Mouse (Mus musculus) CD8-positive naive resting alpha-beta T cell, adult 2 months (primary cell): ENCODE data around the gene Ffar1.
A peak's percentile ranks its signal among the peaks of the same experiment; 100 is the strongest.

Experiments used
- DNase-seq, 2 experiments: peaks; one replicate each; pipeline ENCODE4 v3.0.0; 2022; ENCODE audit warnings: low read depth in 2 of 2, low spot score in 2 of 2

The Ffar1 gene

DNA sequence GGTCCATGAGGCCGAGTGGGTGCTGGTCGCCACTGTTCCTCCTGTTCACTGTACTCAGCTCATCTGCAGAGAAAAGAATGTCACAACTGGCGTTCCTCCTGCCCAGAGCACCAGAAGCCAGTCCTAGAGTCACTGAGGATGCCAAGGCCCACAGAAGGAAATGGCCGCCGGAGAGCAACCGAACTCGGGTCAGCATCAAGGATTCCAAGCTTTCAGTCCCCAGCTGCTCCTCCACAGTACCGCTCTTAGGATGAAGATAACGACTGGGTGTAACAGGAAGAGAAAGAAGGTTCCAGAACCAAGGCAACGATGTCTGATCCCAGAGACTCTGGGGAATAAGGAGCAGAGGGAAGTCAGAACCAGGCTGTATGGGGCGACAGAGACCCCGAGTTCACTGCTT lies at the start of gene Ffar1:
TSS of gene Ffar1 (minus strand) at position 101 of the 400 bp plus-strand sequence.
- DNase-seq: no peak

DNA sequence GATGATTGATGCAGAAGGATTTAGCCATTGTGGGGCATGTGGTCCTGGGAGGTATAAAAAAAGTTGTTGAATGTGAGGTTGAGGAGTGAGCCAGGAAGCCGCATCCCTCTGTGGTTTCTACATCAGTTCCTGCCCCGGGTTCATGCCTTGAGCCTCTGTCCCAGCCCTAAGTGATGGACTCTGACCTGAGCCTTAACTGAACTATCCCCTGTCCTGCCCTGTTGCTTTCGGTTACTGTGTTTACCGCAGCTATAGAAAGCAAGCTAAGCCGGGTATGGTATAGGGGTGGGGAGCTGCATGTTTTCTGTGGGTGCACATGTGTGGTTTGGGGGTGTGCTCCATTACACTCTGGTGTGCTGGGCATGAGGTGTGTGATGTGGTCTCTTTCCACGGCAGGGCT lies 48.4 kb upstream of the Ffar1 start:
- peak; percentile 21 to 31 for DNase-seq

DNA sequence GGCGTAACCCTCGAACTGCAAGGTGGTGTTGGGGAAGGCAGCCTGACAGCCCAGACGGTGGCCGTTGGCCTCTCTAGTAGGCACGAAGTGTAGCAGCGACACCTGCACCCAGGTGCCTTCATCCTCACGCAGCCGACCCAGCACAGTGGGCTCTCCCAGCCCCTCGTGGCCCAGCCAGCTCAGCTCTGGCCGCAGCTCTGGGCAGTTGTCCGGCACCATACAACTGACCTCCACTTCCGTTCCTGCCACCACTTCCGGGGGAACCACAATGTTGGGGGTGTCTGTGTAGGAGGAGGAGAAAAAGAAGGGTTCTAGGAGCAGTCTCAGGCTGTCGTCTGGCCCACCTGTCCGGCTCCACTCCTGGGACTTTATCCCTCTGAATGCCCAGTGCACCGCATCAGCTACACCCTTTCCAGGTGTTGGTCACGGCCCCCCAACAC lies 47.6 kb upstream of the Ffar1 start:
- no peak for DNase-seq

DNA sequence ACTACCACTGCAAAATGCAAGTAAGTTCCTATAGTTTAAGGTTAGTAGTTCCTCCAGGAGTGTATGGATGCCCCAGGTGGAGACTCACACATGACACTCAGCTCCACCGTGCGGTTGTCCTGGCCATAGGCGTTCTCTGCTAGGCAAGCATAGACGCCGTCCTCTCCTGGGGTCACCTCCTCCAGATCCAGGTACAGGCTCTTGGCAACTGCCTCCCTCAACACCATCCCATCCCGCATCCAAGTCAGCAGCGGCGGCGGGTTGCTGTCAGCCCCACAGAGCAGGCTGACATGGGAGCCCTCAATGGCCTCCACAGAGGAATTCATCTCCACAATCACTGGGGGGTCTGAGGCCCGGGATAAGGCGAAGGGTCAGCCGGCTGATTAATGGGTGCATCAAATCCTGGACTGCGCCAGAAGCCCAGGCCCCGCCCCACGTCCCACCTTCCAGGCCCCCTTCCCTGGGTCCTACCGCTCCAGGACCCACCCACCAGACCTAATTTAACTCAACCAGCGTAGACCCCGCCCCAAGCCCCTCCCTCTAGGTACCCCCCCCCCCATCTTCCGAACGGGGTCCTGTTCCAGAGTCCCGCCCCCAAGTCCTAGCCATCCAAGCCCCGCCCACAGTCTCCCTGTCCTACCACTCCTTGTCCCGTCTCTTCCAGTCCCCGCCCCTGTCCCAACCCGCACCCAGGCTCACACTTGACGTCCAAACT lies 47.1 kb upstream of the Ffar1 start:
- DNase-seq: no peak

DNA sequence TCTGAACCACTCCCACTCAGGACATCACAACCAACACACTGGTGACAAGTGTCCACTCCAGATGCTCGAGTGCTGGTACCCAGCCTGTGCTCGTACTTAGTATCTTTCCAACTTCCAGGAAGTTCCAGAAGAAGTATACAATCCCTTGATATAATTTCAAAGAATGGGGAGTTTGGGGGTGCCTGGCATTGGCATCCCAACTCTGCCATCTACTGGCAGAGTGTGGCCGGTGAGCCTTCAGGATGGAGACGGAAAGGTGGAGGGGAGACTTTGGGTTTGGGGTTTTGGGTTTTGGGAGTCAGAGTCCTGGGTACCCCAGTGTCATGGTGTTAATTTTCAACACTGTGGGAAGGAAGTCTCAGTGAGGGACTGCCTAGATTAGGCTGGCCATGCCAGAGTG lies 42.7 kb upstream of the Ffar1 start:
- DNase-seq: peak in 1 of 2 experiments; percentile 19

DNA sequence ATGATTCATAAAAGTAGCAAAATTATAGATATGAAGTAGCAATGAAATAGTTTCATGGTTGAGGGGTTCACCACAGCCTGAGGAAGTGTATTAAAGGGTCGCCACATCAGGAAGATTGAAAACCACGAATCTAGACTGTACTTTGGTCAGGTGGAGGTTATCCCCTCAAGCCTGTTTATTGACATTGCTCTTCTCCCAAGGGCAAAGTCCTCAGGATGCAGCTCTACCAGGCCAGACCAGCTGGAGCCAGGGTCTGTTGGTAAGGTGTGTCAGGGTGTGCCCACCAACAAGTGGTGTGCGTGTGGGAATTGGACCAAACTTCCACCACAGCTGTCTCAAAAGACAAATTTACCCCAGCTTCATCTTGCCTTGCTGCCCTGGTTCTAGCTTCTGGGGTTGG lies 33.9 kb upstream of the Ffar1 start:
- no peak for DNase-seq

DNA sequence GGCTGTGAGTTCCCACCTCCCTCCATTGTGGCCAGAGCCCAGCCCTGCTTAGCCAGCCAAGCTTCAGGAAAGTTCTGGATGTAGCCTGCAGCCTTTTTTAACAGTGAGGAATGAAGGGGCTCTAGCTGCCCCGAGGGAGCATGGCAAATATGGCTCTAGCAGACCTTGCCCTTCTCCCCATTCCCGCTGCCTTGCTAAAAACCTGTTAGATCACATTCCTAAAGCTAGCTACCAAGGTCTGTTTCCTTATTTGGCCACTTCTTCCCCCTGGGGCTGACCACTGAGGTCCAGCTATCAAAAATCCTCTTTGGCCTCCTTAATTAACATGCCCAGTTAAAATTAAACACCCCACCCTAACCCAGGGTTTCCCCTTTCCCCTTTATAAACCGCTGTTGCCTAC lies 31.2 kb upstream of the Ffar1 start:
- DNase-seq: no peak

DNA sequence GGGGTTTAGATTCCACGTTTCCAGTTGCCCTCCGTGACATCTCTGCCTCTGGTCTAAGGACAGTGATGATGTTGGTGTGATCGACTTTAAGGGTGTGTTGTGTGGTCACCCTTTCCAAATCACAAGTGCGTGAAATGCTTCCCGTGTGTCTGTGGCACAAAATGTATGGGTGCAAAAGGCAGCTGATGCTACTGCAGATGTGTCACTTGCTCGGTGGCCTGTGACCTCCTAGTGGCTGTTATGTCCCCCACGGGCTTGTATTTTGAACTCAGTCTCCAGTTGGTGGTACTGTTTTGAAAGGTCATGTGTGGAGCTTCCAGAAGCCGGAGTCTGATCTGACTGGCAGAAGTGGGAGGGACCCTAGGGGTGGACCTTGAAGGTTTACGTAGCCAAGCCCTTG lies 30.4 kb upstream of the Ffar1 start:
- no peak for DNase-seq

DNA sequence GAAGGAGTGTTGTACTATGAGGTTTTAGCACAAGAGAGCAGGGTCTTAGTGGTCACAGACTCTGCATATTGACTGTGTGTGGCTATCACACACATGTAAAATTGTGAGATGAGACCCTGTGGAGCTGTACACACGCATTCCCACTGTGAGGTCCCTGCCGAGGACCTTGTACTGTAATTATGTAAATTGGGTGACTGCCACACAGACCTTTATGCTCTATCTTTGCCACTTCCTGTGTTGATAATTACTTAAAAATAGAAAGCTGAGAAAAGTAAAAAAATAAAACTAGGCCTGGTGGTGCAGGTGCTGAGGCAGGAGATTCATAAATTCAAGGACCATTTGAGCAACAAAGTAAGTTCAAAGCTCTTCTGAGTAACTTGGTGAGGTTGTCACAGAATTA lies 29.3 kb upstream of the Ffar1 start:
- no peak for DNase-seq

DNA sequence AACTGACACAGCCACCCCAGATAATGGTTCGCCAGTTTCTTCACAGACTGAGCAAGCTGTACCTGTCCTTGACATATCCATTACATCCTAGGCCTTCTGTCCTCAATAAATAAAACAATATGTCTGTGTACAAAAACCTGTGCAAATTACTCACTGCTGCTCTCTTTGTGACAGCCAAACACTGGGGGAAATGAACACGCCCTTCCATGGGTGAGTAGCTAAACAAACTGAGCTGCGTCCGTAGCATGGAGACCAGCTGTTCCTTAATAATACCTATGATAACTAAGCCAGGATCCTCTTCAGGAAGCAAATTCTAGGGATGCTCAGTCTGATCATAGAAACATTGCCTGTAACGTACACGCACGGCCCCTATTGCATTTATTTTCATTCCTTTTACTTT lies 27.4 kb upstream of the Ffar1 start:
- no peak for DNase-seq

DNA sequence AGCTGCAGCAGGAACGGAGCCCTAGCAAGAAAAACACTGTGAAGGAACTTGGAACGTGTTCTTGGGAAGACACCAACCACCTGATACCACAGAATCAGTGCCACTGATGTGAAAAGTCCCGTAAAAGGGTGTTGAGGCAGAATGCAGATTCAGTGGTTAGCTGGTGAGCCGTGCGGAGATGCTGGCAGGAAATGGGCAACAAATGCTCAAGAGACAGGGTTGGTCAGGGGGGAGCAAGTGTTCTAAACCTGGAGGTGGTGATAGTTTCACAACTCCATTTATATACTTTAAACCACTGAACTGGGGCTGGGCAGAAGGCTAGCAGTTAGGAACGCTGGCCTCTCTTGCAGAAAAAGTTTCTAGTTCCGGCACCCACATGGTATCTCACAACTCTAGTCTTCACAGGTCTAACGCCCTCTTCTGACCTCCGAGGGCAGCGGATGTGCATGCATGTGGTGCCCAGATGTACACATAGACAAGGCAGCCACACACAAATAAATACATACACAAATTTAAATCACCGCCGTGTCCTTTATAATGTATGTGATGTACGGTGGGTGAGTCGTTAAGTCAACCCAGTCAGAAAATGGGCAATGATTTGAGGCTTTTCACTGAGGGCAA lies 26.3 kb upstream of the Ffar1 start:
- peak in 1 of 2 experiments; percentile 11 for DNase-seq

DNA sequence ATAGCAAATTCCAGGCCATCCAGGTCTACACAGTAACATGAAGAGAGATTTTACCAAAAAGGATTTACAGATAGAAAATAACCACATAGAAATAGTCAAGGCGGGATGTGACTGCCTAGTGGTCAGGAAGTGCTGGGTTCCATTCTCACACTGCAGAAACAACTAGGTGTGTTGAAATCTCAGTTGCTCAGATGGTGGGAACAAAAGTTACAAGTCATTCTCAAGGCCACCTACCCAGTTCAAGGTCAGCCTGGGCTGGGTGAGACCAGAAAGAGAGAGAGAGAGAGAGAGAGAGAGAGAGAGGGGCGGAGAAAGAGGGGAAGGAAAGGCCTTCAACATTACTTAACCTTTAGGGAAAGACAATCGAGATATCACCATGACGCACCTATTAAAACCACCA lies 25.5 kb upstream of the Ffar1 start:
- no peak for DNase-seq

DNA sequence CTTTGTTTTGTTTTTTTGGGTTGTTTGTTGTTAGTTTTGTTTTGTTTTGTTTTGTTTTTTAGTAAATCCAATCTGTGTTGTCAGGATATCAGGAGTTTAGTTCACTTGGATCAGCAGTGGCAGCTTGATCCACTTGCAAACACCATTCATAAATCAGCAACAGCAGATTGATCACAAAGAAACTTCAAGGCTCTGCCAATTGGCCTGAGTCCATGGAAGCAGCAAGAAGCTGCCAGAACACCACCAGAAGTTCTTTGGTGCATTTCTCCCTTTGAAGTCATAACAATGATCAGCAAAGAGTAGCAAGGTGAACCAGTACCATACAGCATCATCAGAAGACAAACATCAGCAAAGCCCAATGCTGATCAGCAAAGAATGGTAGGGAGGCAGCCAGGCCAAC lies 22.7 kb upstream of the Ffar1 start:
- DNase-seq: no peak

DNA sequence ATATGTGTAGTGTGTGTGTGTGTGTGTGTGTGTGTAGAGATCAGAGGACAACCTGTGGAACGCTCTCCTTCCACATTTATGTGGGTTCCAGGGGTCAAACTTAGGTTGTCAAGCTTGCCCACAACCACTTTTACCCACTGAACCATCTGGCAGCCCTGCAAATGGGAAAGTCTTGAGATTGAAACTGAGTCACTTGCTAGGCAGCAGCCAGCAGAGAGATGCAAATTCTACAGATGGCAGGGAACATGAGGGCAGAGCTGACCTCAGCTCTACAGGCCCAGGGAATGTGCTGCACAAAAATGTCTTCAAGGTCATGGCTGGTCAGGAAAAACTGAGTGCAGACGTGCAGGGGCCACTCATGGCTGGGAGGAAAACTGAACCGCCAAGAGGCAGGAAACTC lies 20.0 kb upstream of the Ffar1 start:
- DNase-seq: no peak

DNA sequence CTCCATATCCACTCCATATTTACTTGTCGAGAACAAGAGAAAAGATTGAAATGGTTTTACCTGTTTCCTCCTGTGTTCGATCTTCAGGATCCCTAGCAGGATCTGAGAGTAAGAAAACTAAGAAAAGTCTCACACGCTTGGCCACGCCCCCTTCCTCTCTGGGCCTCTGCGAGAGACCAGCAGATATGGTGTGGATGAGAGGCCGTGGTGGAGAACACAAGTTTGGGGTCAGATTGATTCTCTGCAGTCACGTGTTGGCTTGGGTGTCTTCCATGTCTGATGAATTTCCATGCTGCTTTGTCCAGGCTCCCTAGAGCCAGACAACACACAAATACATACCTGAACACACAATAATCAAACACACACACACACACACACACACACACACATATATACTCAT lies 18.8 kb upstream of the Ffar1 start, which contains the start of gene Cd22:
TSS of gene Cd22 (minus strand) at position 167 of the 400 bp plus-strand sequence.
- no peak for DNase-seq

DNA sequence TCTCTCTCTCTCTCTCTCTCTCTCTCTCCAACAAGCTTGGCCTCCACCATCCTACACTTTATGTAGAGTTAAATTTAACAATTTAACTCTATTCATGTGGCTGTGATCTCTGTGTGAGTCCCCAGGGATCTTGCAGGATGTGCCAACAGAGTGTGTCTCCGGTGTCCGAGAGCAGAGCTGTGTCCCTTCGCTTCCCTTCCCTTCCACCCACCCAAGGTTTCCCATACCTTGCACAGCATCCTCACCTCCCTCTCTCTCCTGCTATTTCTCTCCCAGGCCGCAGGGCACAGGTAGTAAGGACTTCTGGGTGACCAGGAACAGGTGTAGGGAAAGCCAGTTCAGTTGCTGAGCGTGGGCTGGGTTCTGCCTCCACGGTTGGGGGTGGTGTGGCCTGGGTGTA lies 17.6 kb upstream of the Ffar1 start:
- no peak for DNase-seq

DNA sequence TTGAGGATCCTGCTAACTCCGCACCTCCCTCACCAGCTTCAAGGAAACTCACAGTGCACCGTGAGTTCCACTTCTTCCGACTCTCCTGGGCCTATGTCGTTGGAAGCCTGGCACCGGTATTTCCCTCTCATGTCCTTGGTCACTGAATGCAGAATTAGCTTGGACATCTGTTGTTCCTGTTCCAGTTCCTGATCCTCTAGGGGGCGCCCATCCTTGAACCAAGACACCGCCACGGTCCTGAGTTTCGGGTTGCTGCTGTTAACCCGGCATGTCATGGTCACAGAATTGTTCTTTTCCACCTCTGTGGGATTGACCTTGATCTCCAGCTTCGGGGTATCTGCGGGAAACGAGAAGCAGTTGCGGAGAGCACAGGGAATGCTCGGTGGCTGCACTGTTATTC lies 11.7 kb upstream of the Ffar1 start:
- peak; percentile 61 to 63 for DNase-seq

DNA sequence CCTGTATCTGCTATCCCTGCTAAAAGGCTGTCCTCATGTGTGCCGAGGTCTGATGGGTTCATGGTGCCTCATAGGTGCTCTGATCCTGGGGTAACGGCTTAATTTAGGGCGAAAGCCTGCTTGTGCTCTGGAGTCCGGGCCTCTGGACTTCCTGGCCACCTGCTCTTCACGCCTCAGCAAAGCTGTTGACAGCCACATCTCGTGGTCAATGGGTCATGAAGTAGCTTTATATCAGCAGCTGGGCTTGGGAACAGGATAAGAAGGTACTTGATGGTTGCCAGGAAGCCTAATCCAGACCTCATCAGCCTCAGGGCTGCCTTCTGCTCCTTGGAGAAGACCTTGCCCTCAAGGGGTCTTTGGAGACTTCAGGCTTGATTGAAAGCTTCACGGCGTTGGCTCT lies 2.0 kb upstream of the Ffar1 start:
- no peak for DNase-seq

DNA sequence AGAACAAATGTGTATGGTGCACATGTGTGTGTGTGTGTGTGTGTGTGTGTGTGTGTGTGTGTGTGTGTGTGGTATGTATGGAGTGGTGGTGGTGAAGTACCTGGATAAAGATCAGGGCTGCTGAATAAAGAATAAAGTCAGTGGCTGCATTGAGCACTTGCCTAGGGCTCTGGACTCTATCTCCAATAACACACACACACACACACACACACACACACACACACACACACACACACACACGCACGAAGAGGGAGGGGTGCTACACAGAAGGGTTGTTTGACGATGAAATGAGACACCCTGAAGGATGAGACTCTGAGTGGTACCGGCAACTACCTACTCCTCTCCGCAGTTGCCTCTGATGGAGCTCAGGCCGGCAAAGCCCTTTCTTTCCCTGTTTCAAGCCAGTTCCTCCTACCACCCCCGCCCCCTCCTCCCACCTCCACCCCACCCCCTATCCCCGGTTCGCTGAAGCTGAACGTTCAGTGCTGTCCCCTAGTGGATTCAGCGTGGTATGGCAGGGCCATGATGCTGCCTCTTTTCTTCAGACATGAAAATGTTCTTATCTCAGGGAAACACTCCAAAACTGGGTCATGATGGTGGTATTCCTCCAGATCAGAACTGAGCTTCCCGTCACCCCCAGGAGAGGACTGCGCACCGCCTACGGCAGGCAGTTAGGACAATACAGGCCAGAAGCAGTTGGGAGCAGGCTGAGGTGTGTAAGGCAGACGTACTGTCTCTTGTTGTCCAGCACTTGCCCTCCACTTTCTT lies 1.5 kb downstream of the Ffar1 start:
- DNase-seq: peak; percentile 16 to 46

DNA sequence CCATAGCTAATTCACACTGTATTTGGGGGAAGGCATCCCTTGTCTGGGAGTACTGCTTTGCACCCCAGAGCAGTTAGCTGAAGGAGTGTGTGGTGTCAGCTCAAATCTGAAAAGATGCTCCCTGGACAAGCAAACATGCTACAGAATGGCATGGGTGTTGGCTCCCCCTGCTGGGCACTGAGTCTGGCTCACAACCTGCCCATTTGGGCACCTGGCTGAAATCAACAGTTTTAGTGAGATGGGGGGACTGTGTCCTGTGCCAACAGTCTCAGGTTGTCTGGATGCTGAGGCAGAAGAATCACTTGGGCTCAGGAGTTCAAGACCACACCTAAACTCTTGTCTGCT lies 2.1 kb downstream of the Ffar1 start:
- DNase-seq: peak; percentile 29 to 42

DNA sequence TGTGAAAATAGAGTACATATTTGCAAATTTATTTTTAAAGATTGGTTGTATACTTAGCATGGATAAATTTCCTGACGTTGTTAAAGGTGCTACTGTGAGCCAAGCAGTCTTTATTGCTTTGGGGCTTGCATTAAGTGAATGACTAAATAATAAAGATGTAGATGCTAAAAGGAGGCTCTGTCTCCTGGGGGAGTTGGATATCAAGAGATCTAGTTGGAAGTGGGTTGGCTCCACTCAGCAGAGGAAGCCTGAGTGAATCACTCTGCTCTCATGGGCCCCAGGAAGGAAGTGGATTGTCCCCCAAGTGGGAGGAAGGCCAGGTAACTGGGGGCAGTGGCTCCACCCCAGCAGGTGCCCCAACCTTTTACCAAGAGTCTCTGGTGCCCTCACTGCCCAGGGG lies 3.6 kb downstream of the Ffar1 start:
- DNase-seq: no peak

DNA sequence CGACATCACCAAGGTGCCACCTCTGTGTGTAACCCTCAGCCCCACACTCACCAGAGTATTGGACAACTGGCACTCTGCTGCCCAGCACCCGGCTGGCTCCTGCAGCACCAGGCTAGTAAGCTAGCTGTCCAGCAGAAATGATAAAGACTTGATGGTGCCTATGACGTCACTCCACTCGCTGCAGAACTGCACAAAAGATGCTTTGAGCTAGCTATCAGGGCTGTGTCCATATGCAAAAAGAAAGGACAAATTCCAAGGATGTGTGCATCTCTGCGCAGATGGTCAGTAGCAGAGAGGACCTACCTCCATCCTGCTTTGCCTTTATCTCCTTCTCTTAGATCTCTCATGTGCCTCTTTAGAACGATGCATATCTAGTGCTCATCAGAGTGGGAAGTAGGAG lies 5.3 kb downstream of the Ffar1 start, which contains the start of gene Ffar3:
TSS of gene Ffar3 (minus strand) at position 101 of the 400 bp plus-strand sequence.
- DNase-seq: no peak
